Mouse (Mus musculus) retina, postnatal 7 days (tissue): ENCODE results near the gene Foxp1.

Experiments
- DNase-seq: peaks from one replicate; pipeline ENCODE4 v3.0.0-alpha.2; 2012; ENCODE audit warnings: low read depth, low spot score

The Foxp1 gene

GRCm38 (mm10) chr6:99330169-99330568, 192.4 kb downstream of the Foxp1 start:
- DNase-seq: no peak

- no peak for DNase-seq
Observed at GRCm38 (mm10) chr6:99328634-99329033, 193.9 kb downstream of the Foxp1 start.

GRCm38 (mm10) chr6:99328146-99328545, 194.4 kb downstream of the Foxp1 start:
- no peak for DNase-seq

- DNase-seq: no peak
Observed at GRCm38 (mm10) chr6:99327721-99328120, 194.8 kb downstream of the Foxp1 start.

- no peak for DNase-seq
Observed at GRCm38 (mm10) chr6:99325881-99326280, 196.6 kb downstream of the Foxp1 start.

GRCm38 (mm10) chr6:99325461-99325860, 197.1 kb downstream of the Foxp1 start:
- no peak for DNase-seq

- DNase-seq: no peak
Observed at GRCm38 (mm10) chr6:99322132-99322904, 200.2 kb downstream of the Foxp1 start.

GRCm38 (mm10) chr6:99320444-99320843, 202.1 kb downstream of the Foxp1 start:
- DNase-seq: no peak

- no peak for DNase-seq
Observed at GRCm38 (mm10) chr6:99319415-99320405, 202.8 kb downstream of the Foxp1 start.

GRCm38 (mm10) chr6:99314746-99315145, 207.8 kb downstream of the Foxp1 start:
- DNase-seq: no peak

- no peak for DNase-seq
Observed at GRCm38 (mm10) chr6:99310529-99310928, 212.0 kb downstream of the Foxp1 start.

- DNase-seq: no peak
Observed at GRCm38 (mm10) chr6:99310171-99310500, 212.4 kb downstream of the Foxp1 start.

GRCm38 (mm10) chr6:99309466-99310170, 212.9 kb downstream of the Foxp1 start:
- no peak for DNase-seq

GRCm38 (mm10) chr6:99305751-99306150, 216.8 kb downstream of the Foxp1 start:
- no peak for DNase-seq

- no peak for DNase-seq
Observed at GRCm38 (mm10) chr6:99305236-99305635, 217.3 kb downstream of the Foxp1 start.

GRCm38 (mm10) chr6:99302662-99303435, 219.7 kb downstream of the Foxp1 start:
- no peak for DNase-seq

- DNase-seq: no peak
Observed at GRCm38 (mm10) chr6:99301923-99302322, 220.6 kb downstream of the Foxp1 start.

GRCm38 (mm10) chr6:99300235-99300634, 222.3 kb downstream of the Foxp1 start:
- DNase-seq: no peak

- DNase-seq: no peak
Observed at GRCm38 (mm10) chr6:99299196-99299595, 223.3 kb downstream of the Foxp1 start.

GRCm38 (mm10) chr6:99297535-99297934, 225.0 kb downstream of the Foxp1 start:
- DNase-seq: no peak

- DNase-seq: no peak
Observed at GRCm38 (mm10) chr6:99295495-99295894, 227.0 kb downstream of the Foxp1 start.
